Comparison of ENCODE assay signal across 20 mouse cellular contexts in genomic region chr4:148752360-148753093, GRCm38 (mm10). TPM values are rescaled to one million over a fixed set of nuclear protein-coding genes. Genes with fewer than 3 reads are reported as not detected.
A peak's percentile ranks its signal among the peaks of the same experiment; 100 is the strongest.
DNase-seq lines count a peak whose midpoint lies in the region; ATAC-seq lines count a peak whose summit lies in the region.
"Had no signal": no experiment of that assay in that cellular context is flagged by ENCODE, and none has a peak within 500 bp of the region (broad histone marks: within the 10 kb centered on the region; RNA-seq: fewer than 3 reads in every experiment).

No protein-coding gene starts in this region.

- no peak overlapping the region for H3K4me3 ChIP-seq in hindbrain, embryonic 10.5 days
- H3K4me3 ChIP-seq in hindbrain, embryonic 13.5 days = no peak overlapping the region
- no peak overlapping the region for H3K4me3 ChIP-seq in embryonic facial prominence, embryonic 10.5 days
- H3K4me3 ChIP-seq: erythroblast, embryonic 14.5 days; kidney, embryonic 15.5 days; midbrain, embryonic 15.5 days; neural tube, embryonic 12.5 days had no signal

- peaks cover 40% of the 10 kb centered on the region for H3K4me1 ChIP-seq in hindbrain, embryonic 10.5 days (replicated peaks)
- no peaks in the 10 kb centered on the region for H3K4me1 ChIP-seq in hindbrain, embryonic 13.5 days (replicated peaks)
- H3K4me1 ChIP-seq in embryonic facial prominence, embryonic 10.5 days = peaks cover 38% of the 10 kb centered on the region
- H3K4me1 ChIP-seq: midbrain, embryonic 15.5 days had no signal

- H3K9me3 ChIP-seq in hindbrain, embryonic 10.5 days = no peaks in the 10 kb centered on the region
- H3K9me3 ChIP-seq in hindbrain, embryonic 13.5 days = no peaks in the 10 kb centered on the region
- no peaks in the 10 kb centered on the region for H3K9me3 ChIP-seq in embryonic facial prominence, embryonic 10.5 days
- H3K9me3 ChIP-seq: G1E; kidney, embryonic 15.5 days; midbrain, embryonic 15.5 days; neural tube, embryonic 12.5 days had no signal

- H3K4me2 ChIP-seq in hindbrain, embryonic 13.5 days = no peak overlapping the region
- H3K4me2 ChIP-seq: kidney, embryonic 15.5 days; liver, embryonic 11.5 days; lung, embryonic 14.5 days; midbrain, embryonic 15.5 days; neural tube, embryonic 12.5 days had no signal

- 84% methylated on average over 14 of the region's 14 CpGs for WGBS in hindbrain, embryonic 10.5 days
- WGBS in hindbrain, embryonic 13.5 days = 85% methylated on average over 14 of the region's 14 CpGs
- WGBS in embryonic facial prominence, embryonic 10.5 days = 87% methylated on average over 14 of the region's 14 CpGs

- intact Hi-C loops in left cerebral cortex, postnatal 36 days (cut with DNase I) = no loop called here

- 0 out of 2 replicates have a peak overlapping the region, but pooled peaks have one; percentile 4 for H3K27ac ChIP-seq in hindbrain, embryonic 10.5 days
- no peak overlapping the region for H3K27ac ChIP-seq in hindbrain, embryonic 13.5 days
- H3K27ac ChIP-seq in embryonic facial prominence, embryonic 10.5 days (replicated peaks) = peak overlapping the region; percentile 15; the same call in 1 of the 2 replicates
- H3K27ac ChIP-seq: hindbrain, postnatal 0 days; kidney, embryonic 15.5 days; midbrain, embryonic 15.5 days; neural tube, embryonic 12.5 days had no signal

- peaks cover 52% of the 10 kb centered on the region for H3K27me3 ChIP-seq in hindbrain, embryonic 10.5 days (ENCODE audit: insufficient read depth, poor library complexity, severe bottlenecking)
- peaks cover 37% of the 10 kb centered on the region for H3K27me3 ChIP-seq in hindbrain, embryonic 13.5 days
- H3K27me3 ChIP-seq in embryonic facial prominence, embryonic 10.5 days (replicated peaks; ENCODE audit: low read depth, poor library complexity, severe bottlenecking) = peaks cover 61% of the 10 kb centered on the region
- H3K27me3 ChIP-seq: neural tube, embryonic 12.5 days had no signal

- no peak overlapping the region for H3K9ac ChIP-seq in hindbrain, embryonic 13.5 days
- H3K9ac ChIP-seq: forebrain, postnatal 0 days; kidney, embryonic 15.5 days; lung, embryonic 14.5 days; midbrain, embryonic 15.5 days; neural tube, embryonic 12.5 days had no signal

- ATAC-seq in hindbrain, embryonic 13.5 days (ENCODE audit: low FRiP score) = no peak
- ATAC-seq: forebrain, postnatal 0 days; hindbrain, postnatal 0 days; midbrain, embryonic 15.5 days had no signal

- no peaks in the 10 kb centered on the region for H3K36me3 ChIP-seq in hindbrain, embryonic 10.5 days
- H3K36me3 ChIP-seq in hindbrain, embryonic 13.5 days = no peaks in the 10 kb centered on the region
- no peaks in the 10 kb centered on the region for H3K36me3 ChIP-seq in embryonic facial prominence, embryonic 10.5 days (replicated peaks)
- H3K36me3 ChIP-seq: G1E; kidney, embryonic 15.5 days; midbrain, embryonic 15.5 days; neural tube, embryonic 12.5 days had no signal

- no peak for DNase-seq in hindbrain, embryonic 10.5 days (ENCODE audit: low spot score)
- peak; percentile 28 for DNase-seq in ES-CJ7 (ENCODE audit: low read depth, low spot score)
- no peak for DNase-seq in embryonic facial prominence, embryonic 10.5 days (ENCODE audit: low spot score)
- DNase-seq in naive thymus-derived CD4-positive, alpha-beta T cell, adult 2 months (ENCODE audit: low read depth) = peak; percentile 8
- no peak for DNase-seq in adipocyte (ENCODE audit: low spot score)
- DNase-seq in left cerebral cortex, postnatal 36 days (ENCODE audit: low spot score in 2 of 2) = no peak
- DNase-seq: adrenal gland, postnatal 10 days; cerebellum, adult 9-11 months; forebrain, postnatal 0 days; lung, embryonic 14.5 days; right cerebral cortex, postnatal 4 days; thymus, postnatal 14 days had no signal

RNA-seq across cellular contexts. Expression of gene Casz1, which starts 51.7 kb away (rescaled TPM):
- 13.8 and 14.4 TPM in 2 replicates for polyA plus RNA-seq in hindbrain, embryonic 10.5 days (2016; fragmentation: Nextera tagmentation; extraction: Ambion mirVana)
- 6.7 and 8.1 TPM in 2 replicates for polyA plus RNA-seq in hindbrain, embryonic 13.5 days (2015; fragmentation: Nextera tagmentation; extraction: Ambion mirVana)
- polyA plus RNA-seq in embryonic facial prominence, embryonic 10.5 days (2016; fragmentation: Nextera tagmentation; extraction: Ambion mirVana) = 3.7 and 3.9 TPM in 2 replicates
- total RNA-seq in left cerebral cortex, postnatal 36 days (2021) = 1 to 10 TPM; 1.1 to 1.8 TPM

Comparison
In these comparisons a context has a peak if more than half of its experiments do, and no peak if none do; other contexts are left out.
1. DNase-seq: peak in ES-CJ7 (single experiment) and naive thymus-derived CD4-positive, alpha-beta T cell, adult 2 months (single experiment); none in hindbrain, embryonic 10.5 days (single experiment), embryonic facial prominence, embryonic 10.5 days (single experiment), adipocyte (single experiment) and left cerebral cortex, postnatal 36 days (0 of 2).